Mouse (Mus musculus) embryonic fibroblast, embryonic 13.5 days (primary cell): Measurements from ENCODE around the gene Elavl3.

Experiments
- CTCF ChIP-seq: IDR thresholded peaks from 2 replicates; pipeline ENCODE4 v1.5.1; 2011; ENCODE audit warnings: mild to moderate bottlenecking, control low read depth, low read length, moderate library complexity, borderline replicate concordance; ENCODE audit not compliant: insufficient read depth
- POLR2A ChIP-seq: IDR thresholded peaks from 2 replicates; pipeline ENCODE4 v1.6.1; 2011; ENCODE audit warnings: low read depth, mild to moderate bottlenecking, control low read depth, low read length, moderate library complexity

DNA sequence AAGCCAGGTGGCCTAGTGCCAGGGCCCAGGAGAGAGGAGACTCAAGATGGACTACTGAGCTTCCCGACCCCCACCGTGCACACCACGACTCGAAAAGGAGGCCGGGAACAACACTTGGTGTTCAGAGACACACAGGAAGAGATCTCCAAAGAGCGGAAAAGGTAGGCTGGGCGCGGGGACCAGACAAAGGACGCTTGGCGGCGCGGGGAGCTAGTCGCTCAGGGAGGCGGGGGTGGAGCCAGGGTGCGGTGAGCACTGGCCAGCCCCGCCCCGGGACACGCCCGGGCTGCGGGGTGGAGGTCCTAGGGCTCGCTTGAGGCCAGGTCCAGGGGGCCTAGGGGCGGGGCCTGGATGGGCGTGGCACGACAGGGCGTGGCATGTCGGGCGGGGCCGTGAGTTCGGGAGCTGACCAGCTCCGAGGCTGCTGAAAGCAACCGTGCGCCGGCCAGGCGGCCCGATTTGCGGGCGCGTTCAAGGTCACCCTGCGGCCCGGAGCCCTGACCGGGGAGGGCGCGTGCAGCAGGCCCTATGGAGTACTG, 1.4 kb downstream of the Elavl3 start:
- TF ChIP-seq POLR2A (no peak), CTCF (no peak)
